Mouse (Mus musculus): ENCODE results near the gene Atp11a. TPM values are rescaled to one million over a fixed set of nuclear protein-coding genes. Genes with fewer than 3 reads are reported as not detected.

Gene Atp11a
- polyA plus RNA-seq (2012): 11.9 and 16.2 TPM in 2 replicates

DNA sequence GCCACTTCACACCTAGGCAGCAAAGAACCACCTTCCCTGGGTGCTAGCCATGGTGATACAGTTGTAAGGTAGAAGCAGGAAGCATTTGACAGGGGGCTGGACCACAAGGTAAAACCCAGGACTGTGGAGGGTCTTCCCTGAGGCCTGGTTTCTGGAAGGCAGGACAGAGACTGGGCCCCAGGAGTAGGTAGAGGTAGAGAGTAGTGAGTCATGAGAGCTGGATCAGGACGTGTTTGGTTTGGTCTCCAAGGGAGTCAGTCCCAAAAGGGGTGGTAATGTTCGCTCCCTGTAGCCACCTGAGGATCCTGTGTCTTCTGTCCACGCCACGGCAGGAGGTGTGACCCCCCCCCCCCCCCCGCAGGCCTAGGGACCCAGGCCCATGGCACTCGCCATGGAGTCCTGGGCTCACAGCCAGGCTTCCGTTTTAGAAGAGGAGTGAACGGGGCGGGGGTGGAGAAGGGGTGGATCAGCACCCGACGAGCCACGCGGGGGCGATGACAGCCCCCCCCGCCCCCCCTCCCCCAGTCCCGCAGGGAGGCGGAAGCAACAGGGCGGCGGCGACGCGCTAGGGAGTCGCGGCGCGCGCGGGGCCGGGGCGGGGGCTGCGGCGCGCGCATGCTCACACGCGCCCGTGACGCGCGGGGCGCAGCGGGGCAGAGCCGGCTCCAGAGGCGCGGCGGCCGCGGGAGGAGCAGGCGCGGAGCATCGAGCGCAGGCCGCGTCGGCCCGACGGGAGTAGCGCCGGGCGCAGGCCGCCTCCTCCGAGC is at the start of gene Atp11a:
Gene Atp11a, plus strand, starts transcription at position 624 of the 767 bp plus-strand sequence.

DNA sequence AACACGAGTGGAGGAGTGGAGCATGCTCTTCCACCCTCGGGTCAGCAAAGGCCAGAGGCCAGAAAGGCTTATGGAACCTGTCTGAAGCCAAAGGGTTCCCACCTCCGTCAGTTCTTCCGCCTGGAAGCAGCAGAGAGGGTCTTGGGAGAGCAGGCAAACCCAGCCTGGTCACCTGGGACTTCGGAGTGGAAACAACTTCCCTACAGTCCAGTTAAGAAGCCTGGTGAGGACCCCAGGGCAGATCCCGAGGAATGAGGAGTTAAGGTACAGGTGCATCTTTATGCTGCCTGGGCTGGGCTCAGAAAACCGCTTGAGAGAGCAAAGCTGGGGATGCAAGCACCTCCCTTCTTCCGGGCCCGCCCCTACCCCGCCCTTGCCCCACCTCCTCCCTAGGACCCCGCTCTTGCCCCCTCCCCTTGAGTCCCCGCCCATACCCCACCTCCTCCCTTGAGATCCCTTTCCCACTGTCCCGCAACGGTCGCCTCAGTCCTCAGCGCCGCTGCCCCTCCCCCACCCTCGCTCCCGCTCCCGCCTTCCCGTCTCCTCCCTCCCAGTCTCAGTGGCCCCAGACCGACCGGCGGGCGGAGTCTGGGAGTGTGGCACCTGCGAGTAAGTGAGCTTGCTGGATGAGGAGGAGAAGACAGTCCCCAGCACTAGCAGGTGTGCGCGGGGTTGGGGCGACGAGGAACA is 116.7 kb downstream of the Atp11a start, which contains the start of gene Mcf2l:
Gene Mcf2l, plus strand, starts transcription at position 450 of the 690 bp plus-strand sequence.

Other genes with a start within 250 kb of the Atp11a start
- not detected in 2 replicates for gene Spaca7, start 184.0 kb upstream of the Atp11a start, polyA plus RNA-seq (2012)
- gene Tubgcp3, start 84.8 kb upstream of the Atp11a start, polyA plus RNA-seq (2012): 25.6 and 27.0 TPM in 2 replicates
- 15.5 and 22.8 TPM in 2 replicates for gene Mcf2l, start 116.8 kb downstream of the Atp11a start, polyA plus RNA-seq (2012)